Mouse (Mus musculus): ENCODE results near the gene Pigq. TPM values are rescaled to one million over a fixed set of nuclear protein-coding genes. Genes with fewer than 3 reads are reported as not detected.
A peak's percentile ranks its signal among the peaks of the same experiment; 100 is the strongest.

The Pigq gene
- polyA plus RNA-seq, 1 experiment from 2014 or later: 58.4 TPM

DNA sequence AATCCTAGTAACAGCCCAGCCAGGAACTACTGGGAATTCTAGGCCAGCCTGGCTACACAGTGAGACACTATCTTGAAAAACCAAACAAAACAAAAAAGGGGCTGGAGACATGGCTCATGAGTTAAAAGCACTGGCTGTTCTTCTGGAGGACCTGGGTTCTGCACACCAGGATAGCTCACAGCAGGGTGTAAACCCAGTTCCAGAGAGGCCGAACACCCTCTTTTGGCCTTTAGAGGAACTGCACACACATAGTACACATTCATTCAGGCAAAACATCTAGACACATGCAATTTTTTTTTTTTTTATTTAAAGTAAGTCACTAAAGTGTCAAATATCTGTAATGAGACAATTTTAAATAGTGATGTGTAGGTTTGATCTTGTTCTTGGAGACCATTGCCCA is 44.5 kb downstream of the Pigq start:
- H3K9me3 ChIP-seq (replicated peaks): no peaks in the 10 kb centered on the region
- WGBS: 97% methylated on average over 1 of the region's 1 CpGs
- no peak overlapping the region for H3K9ac ChIP-seq
- H3K27ac ChIP-seq (replicated peaks): no peak overlapping the region
- 0 out of 2 replicates have a peak, but pooled peaks cover 9% of the 10 kb centered on the region for H3K4me1 ChIP-seq
- no peak for ATAC-seq (ENCODE audit: insufficient number of reproducible peaks, low FRiP score, low TSS enrichment, low read depth)
- H3K36me3 ChIP-seq: no peaks in the 10 kb centered on the region; the same call in 1 of the 2 replicates
- H3K4me3 ChIP-seq (replicated peaks): no peak overlapping the region
- H3K27me3 ChIP-seq: no peaks in the 10 kb centered on the region
- H3K4me2 ChIP-seq (replicated peaks): no peak overlapping the region

DNA sequence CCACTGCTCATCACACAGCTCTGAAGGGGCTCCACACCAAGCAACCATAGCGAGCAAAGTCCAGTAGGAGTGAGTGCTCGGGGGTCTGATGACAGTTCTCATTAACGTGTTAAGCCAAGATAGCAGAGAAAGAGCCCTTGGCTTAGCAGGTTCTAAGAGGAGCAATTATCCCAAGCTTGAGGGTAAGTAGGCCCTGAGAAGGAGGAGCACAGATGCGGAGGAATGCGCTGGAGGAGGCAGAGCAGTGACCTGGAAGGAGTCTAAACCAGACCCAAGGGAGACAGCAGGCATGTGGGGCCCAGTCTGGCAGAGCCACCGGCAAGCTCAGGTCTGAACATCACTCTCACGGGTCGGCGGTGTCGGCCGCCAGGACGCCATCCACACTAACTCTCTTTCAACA is 48.8 kb downstream of the Pigq start:
- Histone ChIP-seq H3K27me3 (no peaks in the 10 kb centered on the region), H3K4me2 (replicated peaks) (no peak overlapping the region), H3K4me3 (replicated peaks) (no peak overlapping the region), H3K9ac (no peak overlapping the region), H3K9me3 (replicated peaks) (no peaks in the 10 kb centered on the region), H3K4me1 (0 out of 2 replicates have a peak, but pooled peaks cover 12% of the 10 kb centered on the region), H3K36me3 (no peaks in the 10 kb centered on the region; the same call in 1 of the 2 replicates), H3K27ac (replicated peaks) (no peak overlapping the region)
- WGBS: 52% methylated on average over 12 of the region's 12 CpGs
- no peak for ATAC-seq (ENCODE audit: insufficient number of reproducible peaks, low FRiP score, low TSS enrichment, low read depth)

DNA sequence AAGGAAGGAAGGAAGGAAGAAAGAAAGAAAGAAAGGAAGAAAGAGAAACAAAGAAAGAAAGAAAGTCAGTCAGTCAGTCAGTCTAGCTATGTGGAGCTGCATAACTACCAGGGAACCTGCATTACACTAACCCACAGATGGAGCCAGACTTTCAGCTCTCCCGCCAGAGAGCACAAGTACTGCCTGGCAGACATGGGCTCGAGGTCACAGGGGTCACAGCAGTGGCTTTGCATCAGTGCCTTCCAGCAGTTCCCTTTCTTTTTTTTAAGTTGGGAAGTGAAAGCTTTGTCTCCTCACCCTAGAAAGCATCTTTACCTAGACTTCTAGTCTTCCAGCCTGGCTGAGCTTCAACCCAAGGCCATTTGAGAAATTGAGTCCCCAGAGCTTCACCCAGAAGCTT is 49.3 kb downstream of the Pigq start:
- 25% methylated on average over 2 of the region's 2 CpGs for WGBS
- Histone ChIP-seq H3K27ac (replicated peaks) (no peak overlapping the region), H3K4me1 (0 out of 2 replicates have a peak, but pooled peaks cover 12% of the 10 kb centered on the region), H3K27me3 (no peaks in the 10 kb centered on the region), H3K36me3 (peaks cover 3% of the 10 kb centered on the region), H3K9me3 (replicated peaks) (no peaks in the 10 kb centered on the region), H3K4me2 (replicated peaks) (no peak overlapping the region), H3K9ac (no peak overlapping the region), H3K4me3 (replicated peaks) (no peak overlapping the region)
- no peak for ATAC-seq (ENCODE audit: insufficient number of reproducible peaks, low FRiP score, low TSS enrichment, low read depth)

DNA sequence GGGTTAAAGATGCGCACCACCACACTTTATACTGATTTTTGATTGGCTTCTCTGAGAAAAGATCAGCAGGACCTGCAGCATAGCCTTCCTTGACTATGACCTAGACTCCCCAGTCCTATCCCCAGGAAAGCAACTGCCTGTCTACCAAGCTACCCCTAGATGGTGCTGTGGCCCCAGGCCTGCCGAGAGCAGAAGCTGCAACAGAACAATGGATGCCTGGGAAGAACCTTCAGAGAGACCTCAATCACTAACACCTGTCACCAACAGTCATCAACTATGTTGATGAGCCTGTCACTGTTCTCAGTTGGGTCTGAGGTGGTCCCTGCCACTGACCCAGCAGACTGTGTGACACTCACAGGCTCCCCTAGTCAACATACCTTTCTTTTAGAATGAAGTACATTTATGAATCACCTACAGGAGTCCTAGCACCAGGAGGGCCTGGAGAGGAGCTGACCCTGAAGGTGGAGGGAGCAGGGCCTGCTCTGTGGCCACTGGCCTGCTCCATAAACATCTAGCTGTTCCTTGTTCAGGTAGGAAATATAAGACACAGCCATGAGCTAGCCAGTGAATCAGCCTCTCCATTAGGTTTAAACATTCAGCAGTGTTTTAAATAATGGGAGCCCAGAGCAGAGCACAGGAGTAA is 50.6 kb downstream of the Pigq start:
- ATAC-seq (ENCODE audit: insufficient number of reproducible peaks, low FRiP score, low TSS enrichment, low read depth): peak; percentile 76
- WGBS: 26% methylated on average over 2 of the region's 2 CpGs
- H3K27me3 ChIP-seq: no peaks in the 10 kb centered on the region

DNA sequence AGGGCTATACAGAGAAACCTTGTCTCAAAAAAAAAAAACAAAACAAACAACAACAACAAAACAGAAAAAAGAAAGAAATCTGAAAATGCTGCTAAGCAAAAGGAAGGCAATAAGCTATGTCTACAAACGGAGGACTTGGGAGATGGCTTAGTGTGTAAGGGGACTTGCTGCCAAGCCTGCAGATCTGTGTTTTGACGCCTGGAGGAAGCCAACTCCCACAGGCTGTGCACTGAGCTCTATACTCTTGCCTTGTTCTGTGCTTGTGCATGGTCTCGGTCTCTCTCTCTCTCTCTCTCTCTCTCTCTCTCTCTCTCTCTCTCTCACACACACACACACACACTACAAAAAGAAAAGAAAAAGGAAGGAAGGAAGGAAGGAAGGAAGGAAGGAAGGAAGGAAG is 55.9 kb downstream of the Pigq start:
- no peak for ATAC-seq (ENCODE audit: insufficient number of reproducible peaks, low FRiP score, low TSS enrichment, low read depth)
- Histone ChIP-seq H3K9me3 (replicated peaks) (no peaks in the 10 kb centered on the region), H3K27ac (replicated peaks) (no peak overlapping the region), H3K4me2 (replicated peaks) (no peak overlapping the region), H3K4me1 (no peaks in the 10 kb centered on the region), H3K4me3 (replicated peaks) (no peak overlapping the region), H3K27me3 (no peaks in the 10 kb centered on the region), H3K9ac (no peak overlapping the region), H3K36me3 (peaks cover 52% of the 10 kb centered on the region)
- 92% methylated on average over 3 of the region's 3 CpGs for WGBS

More for the DNA sequence above, 50.6 kb downstream of the Pigq start:
- Histone ChIP-seq H3K4me1 (0 out of 2 replicates have a peak, but pooled peaks cover 12% of the 10 kb centered on the region), H3K36me3 (peaks cover 16% of the 10 kb centered on the region), H3K4me3 (replicated peaks) (no peak overlapping the region), H3K9ac (no peak overlapping the region), H3K4me2 (replicated peaks) (no peak overlapping the region), H3K9me3 (replicated peaks) (no peaks in the 10 kb centered on the region), H3K27ac (replicated peaks) (no peak overlapping the region)

DNA sequence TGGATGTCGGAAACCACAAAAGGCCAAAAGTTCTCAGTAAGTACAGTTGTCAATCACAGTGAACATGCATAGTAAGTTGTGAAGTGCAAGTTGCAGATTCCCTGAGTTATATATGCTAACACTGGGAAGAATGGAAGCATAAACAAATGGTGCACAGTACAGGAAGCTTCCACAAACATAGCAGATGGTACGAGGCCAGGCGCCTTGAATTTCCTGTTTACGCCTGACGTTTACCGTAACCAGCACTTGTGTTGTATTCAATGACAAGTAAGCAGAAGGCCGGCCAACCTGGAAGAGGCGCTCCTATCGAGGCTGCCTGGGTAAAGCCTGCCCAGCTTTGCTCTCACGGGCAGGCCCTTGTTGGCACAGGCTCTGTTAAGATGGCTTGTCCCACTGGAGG is 57.3 kb downstream of the Pigq start:
- Histone ChIP-seq H3K4me2 (replicated peaks) (no peak overlapping the region), H3K27ac (replicated peaks) (no peak overlapping the region), H3K9me3 (replicated peaks) (no peaks in the 10 kb centered on the region), H3K9ac (no peak overlapping the region), H3K4me3 (replicated peaks) (no peak overlapping the region), H3K27me3 (no peaks in the 10 kb centered on the region), H3K36me3 (peaks cover 66% of the 10 kb centered on the region), H3K4me1 (no peaks in the 10 kb centered on the region)
- 82% methylated on average over 10 of the region's 10 CpGs for WGBS
- ATAC-seq (ENCODE audit: insufficient number of reproducible peaks, low FRiP score, low TSS enrichment, low read depth): no peak

DNA sequence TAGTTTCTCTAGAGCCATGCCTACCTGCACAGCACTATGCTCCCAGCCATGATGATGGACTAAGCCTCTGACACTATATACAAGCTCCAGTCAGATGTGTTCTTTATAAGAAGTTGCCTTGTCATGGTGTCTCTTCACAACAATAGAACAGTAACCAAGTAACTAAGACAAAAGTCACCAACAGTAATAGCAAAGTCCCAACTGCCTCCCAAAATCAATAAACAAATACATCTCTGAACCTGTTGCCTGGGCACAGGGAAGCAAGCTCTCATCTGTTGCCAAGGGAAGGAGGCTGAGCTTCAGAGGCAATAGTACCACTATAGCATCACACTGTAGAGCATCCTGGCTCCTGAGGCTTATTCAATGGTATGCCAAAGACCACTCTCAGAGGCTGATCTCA is 57.9 kb downstream of the Pigq start:
- ATAC-seq (ENCODE audit: insufficient number of reproducible peaks, low FRiP score, low TSS enrichment, low read depth): no peak
- Histone ChIP-seq H3K27me3 (no peaks in the 10 kb centered on the region), H3K9ac (no peak overlapping the region), H3K36me3 (peaks cover 72% of the 10 kb centered on the region), H3K9me3 (replicated peaks) (no peaks in the 10 kb centered on the region), H3K4me2 (replicated peaks) (no peak overlapping the region), H3K4me3 (replicated peaks) (no peak overlapping the region), H3K4me1 (no peaks in the 10 kb centered on the region), H3K27ac (replicated peaks) (no peak overlapping the region)

DNA sequence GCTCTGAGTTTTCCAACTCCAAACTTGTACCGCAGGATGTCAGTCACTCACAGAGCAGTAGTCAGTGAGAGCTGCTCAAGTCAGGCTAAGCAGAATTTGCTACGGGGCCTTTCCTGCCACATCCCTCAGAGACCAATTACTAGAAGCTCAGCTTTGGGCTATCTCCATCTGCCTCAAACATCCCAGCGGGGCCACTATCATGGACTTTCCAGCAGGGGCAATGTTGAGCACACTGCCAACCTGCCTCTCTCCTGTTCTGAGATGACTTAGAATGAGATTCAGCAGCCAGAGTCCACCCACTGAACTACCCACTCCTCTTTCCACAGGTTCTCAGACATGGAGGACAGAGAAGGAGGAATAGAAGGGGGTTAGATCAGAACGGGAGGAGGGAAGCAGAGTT is 59.1 kb downstream of the Pigq start:
- H3K27me3 ChIP-seq: no peaks in the 10 kb centered on the region
- no peak overlapping the region for H3K9ac ChIP-seq
- WGBS: 29% methylated on average over 4 of the region's 4 CpGs
- no peaks in the 10 kb centered on the region for H3K9me3 ChIP-seq (replicated peaks)
- H3K36me3 ChIP-seq: peaks cover 71% of the 10 kb centered on the region
- ATAC-seq (ENCODE audit: insufficient number of reproducible peaks, low FRiP score, low TSS enrichment, low read depth): no peak
- H3K4me1 ChIP-seq: peaks cover 8% of the 10 kb centered on the region; the same call in 1 of the 2 replicates
- no peak overlapping the region for H3K4me2 ChIP-seq (replicated peaks)
- no peak overlapping the region for H3K4me3 ChIP-seq (replicated peaks)
- no peak overlapping the region for H3K27ac ChIP-seq (replicated peaks)

DNA sequence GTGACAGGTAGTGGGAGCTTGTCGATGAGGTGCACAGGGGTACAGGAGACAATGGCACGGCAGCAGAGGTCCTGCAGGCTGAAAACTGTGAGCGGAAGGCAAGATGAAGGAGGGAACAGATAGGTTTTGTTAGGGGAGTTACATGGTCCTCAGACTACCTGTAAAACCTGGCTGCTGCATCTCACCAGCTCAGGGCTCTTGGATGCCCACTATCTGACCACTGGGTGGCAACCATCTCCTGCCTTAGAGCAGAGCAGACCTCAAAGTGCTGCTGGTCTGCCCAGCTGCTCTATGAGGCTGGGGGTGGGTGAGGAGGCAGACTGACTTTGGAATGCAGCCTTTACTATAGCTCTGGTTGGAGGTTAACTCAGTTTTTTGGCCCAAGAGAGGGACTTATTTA is 60.9 kb downstream of the Pigq start:
- Histone ChIP-seq H3K9ac (no peak overlapping the region), H3K4me3 (replicated peaks) (no peak overlapping the region), H3K27me3 (no peaks in the 10 kb centered on the region), H3K4me1 (peaks cover 13% of the 10 kb centered on the region), H3K9me3 (replicated peaks) (no peaks in the 10 kb centered on the region), H3K4me2 (replicated peaks) (no peak overlapping the region), H3K36me3 (peaks cover 59% of the 10 kb centered on the region), H3K27ac (replicated peaks) (no peak overlapping the region)
- no peak for ATAC-seq (ENCODE audit: insufficient number of reproducible peaks, low FRiP score, low TSS enrichment, low read depth)
- WGBS: 88% methylated on average over 3 of the region's 3 CpGs

DNA sequence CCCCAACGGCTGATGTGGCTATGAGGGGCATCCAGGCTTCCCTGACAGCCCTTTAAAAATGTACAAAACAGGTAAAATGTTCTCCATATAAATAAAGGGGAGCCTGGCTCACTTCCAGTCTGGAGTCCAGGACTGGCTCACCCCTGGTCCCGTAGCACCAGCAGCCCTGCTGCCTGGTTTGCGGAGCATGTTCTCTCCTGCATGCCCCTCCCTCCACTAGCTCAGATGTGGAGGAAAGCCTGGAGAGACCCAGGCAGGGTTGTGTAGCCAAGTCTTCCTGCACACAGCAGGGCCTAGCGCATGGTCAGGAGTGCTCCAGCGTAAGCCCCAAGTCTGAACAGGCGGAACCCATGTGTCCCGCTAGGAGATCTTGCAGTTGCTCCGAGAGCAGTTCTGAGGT is 61.5 kb downstream of the Pigq start:
- Histone ChIP-seq H3K4me1 (peaks cover 13% of the 10 kb centered on the region), H3K36me3 (peaks cover 59% of the 10 kb centered on the region), H3K4me2 (replicated peaks) (no peak overlapping the region), H3K27me3 (no peaks in the 10 kb centered on the region), H3K9me3 (replicated peaks) (no peaks in the 10 kb centered on the region), H3K27ac (replicated peaks) (no peak overlapping the region), H3K9ac (no peak overlapping the region), H3K4me3 (replicated peaks) (no peak overlapping the region)
- 79% methylated on average over 8 of the region's 8 CpGs for WGBS
- ATAC-seq (ENCODE audit: insufficient number of reproducible peaks, low FRiP score, low TSS enrichment, low read depth): no peak

DNA sequence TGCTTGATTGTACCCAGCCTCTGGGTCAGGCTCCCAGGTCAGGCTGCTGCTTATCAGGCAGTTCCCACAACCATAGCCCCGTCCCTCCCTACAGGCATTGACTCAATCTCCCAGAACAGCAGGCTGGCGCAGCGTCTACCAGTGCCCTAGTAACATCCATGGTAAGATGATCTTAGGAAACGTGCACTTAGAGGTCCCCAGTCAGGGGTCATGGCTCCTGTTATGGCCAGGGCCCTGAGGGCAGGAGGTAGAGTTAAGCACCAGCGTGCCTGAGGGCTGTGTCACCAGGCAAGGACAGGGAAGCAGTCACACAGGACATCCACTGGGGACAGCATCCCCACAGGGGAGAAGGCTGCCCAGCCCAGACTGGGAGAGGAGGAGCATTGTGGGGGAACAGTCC is 62.4 kb downstream of the Pigq start:
- ATAC-seq (ENCODE audit: insufficient number of reproducible peaks, low FRiP score, low TSS enrichment, low read depth): no peak
- Histone ChIP-seq H3K36me3 (peaks cover 59% of the 10 kb centered on the region), H3K27ac (replicated peaks) (no peak overlapping the region)

DNA sequence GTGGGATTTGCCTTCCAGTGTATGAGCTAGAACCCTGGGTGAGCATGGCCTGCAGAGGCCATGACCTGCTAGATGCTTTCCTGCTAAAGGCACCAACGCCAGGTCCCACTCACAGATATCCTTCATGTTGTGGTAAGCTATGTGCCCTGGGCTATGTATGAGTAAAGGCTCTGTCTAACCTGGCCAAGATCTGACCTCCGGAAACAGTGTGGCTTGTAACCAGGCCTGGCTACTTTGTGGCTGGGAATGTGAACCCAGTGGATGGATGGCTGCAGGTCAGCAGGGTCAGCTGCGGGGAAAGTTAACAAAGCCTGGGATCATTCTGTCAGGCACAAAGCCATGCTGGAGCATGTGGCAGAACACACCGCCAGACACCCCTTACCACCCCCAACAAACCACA is 63.0 kb downstream of the Pigq start:
- Histone ChIP-seq H3K27ac (replicated peaks) (no peak overlapping the region), H3K4me2 (replicated peaks) (no peak overlapping the region), H3K36me3 (peaks cover 58% of the 10 kb centered on the region), H3K9me3 (replicated peaks) (no peaks in the 10 kb centered on the region), H3K4me1 (peaks cover 17% of the 10 kb centered on the region), H3K4me3 (replicated peaks) (no peak overlapping the region), H3K9ac (no peak overlapping the region), H3K27me3 (no peaks in the 10 kb centered on the region)
- 30% methylated on average over 4 of the region's 4 CpGs for WGBS
- ATAC-seq (ENCODE audit: insufficient number of reproducible peaks, low FRiP score, low TSS enrichment, low read depth): no peak

More for the DNA sequence above, 62.4 kb downstream of the Pigq start:
- H3K4me2 ChIP-seq (replicated peaks): no peak overlapping the region
- H3K9ac ChIP-seq: 0 out of 2 replicates have a peak overlapping the region, but pooled peaks have one; percentile 6
- 30% methylated on average over 5 of the region's 5 CpGs for WGBS
- no peaks in the 10 kb centered on the region for H3K9me3 ChIP-seq (replicated peaks)
- H3K4me3 ChIP-seq (replicated peaks): no peak overlapping the region
- H3K4me1 ChIP-seq: peaks cover 13% of the 10 kb centered on the region
- H3K27me3 ChIP-seq: no peaks in the 10 kb centered on the region

Measured in embryonic facial prominence, embryonic 15.5 days (tissue).